Mouse (Mus musculus): ENCODE results near the gene Atp6v1g2.

Gene Atp6v1g2

GRCm38 (mm10) chr17:35233114-35233980 lies at the start of gene Atp6v1g2:
Gene Atp6v1g2 (plus strand): TSS chr17:35233660.
- DNase-seq (ENCODE audit: low spot score in 2 of 2), result no peak

GRCm38 (mm10) chr17:35185639-35186611 lies 47.5 kb upstream of the Atp6v1g2 start:
- DNase-seq (ENCODE audit: low spot score in 2 of 2), result no peak

GRCm38 (mm10) chr17:35186681-35187080 lies 46.8 kb upstream of the Atp6v1g2 start:
- no peak for DNase-seq (ENCODE audit: low spot score in 2 of 2)

GRCm38 (mm10) chr17:35187345-35187744 lies 46.1 kb upstream of the Atp6v1g2 start:
- DNase-seq (ENCODE audit: low spot score in 2 of 2), result no peak

- DNase-seq (ENCODE audit: low spot score in 2 of 2), result no peak
Measured at GRCm38 (mm10) chr17:35187959-35188610, 45.4 kb upstream of the Atp6v1g2 start, which contains the start of gene Lst1. Gene Lst1 (minus strand): TSS chr17:35188439.

GRCm38 (mm10) chr17:35189186-35189585 lies 44.3 kb upstream of the Atp6v1g2 start:
- DNase-seq (ENCODE audit: low spot score in 2 of 2), result no peak

- no peak for DNase-seq (ENCODE audit: low spot score in 2 of 2)
Measured at GRCm38 (mm10) chr17:35190096-35190495, 43.4 kb upstream of the Atp6v1g2 start.

GRCm38 (mm10) chr17:35191723-35192122 lies 41.7 kb upstream of the Atp6v1g2 start:
- DNase-seq (ENCODE audit: low spot score in 2 of 2), result no peak

- DNase-seq (ENCODE audit: low spot score in 2 of 2), result no peak
Measured at GRCm38 (mm10) chr17:35192924-35193323, 40.5 kb upstream of the Atp6v1g2 start.

GRCm38 (mm10) chr17:35193881-35194843 lies 39.3 kb upstream of the Atp6v1g2 start, which contains the start of gene Ltb:
Gene Ltb (plus strand): TSS chr17:35194439.
- DNase-seq (ENCODE audit: low spot score in 2 of 2), result no peak

- no peak for DNase-seq (ENCODE audit: low spot score in 2 of 2)
Measured at GRCm38 (mm10) chr17:35194844-35195630, 38.4 kb upstream of the Atp6v1g2 start.

GRCm38 (mm10) chr17:35195631-35196320 lies 37.7 kb upstream of the Atp6v1g2 start:
- DNase-seq (ENCODE audit: low spot score in 2 of 2), result peak; percentile 78 to 80

- no peak for DNase-seq (ENCODE audit: low spot score in 2 of 2)
Measured at GRCm38 (mm10) chr17:35196321-35196641, 37.2 kb upstream of the Atp6v1g2 start.

- no peak for DNase-seq (ENCODE audit: low spot score in 2 of 2)
Measured at GRCm38 (mm10) chr17:35197126-35197525, 36.3 kb upstream of the Atp6v1g2 start.

- no peak for DNase-seq (ENCODE audit: low spot score in 2 of 2)
Measured at GRCm38 (mm10) chr17:35198029-35198428, 35.4 kb upstream of the Atp6v1g2 start.

GRCm38 (mm10) chr17:35198946-35199345 lies 34.5 kb upstream of the Atp6v1g2 start:
- DNase-seq (ENCODE audit: low spot score in 2 of 2), result no peak

GRCm38 (mm10) chr17:35200398-35200797 lies 33.1 kb upstream of the Atp6v1g2 start:
- no peak for DNase-seq (ENCODE audit: low spot score in 2 of 2)

GRCm38 (mm10) chr17:35201128-35201527 lies 32.3 kb upstream of the Atp6v1g2 start:
- no peak for DNase-seq (ENCODE audit: low spot score in 2 of 2)

GRCm38 (mm10) chr17:35201787-35202186 lies 31.7 kb upstream of the Atp6v1g2 start, which contains the start of gene Tnf:
Gene Tnf (minus strand): TSS chr17:35202007.
- no peak for DNase-seq (ENCODE audit: low spot score in 2 of 2)
